Mouse (Mus musculus) left cerebral cortex, adult 11 months (tissue): ENCODE measurements at regions not wholly inside any gene's neighbourhood (a gene's known extent, or its start where the extent isn't known, plus 50 kb on each side); places are given as distances from the start of the nearest gene placed in this dataset.
"Not testable (repeated sequence)": the region's sequence is repeated elsewhere in the genome, so short reads cannot be mapped to it uniquely, and the experiment has no call there.

Source experiments
- DNase-seq: peaks from one replicate; pipeline ENCODE4 v3.0.0; 2022; ENCODE audit warnings: low spot score

- DNase-seq, result peak; percentile 6
Observed at GRCm38 (mm10) chr10:50370611-50371010, 221.9 kb upstream of the Ascc3 start.

GRCm38 (mm10) chr10:50392617-50393016 lies 199.9 kb upstream of the Ascc3 start:
- not testable (repeated sequence) for DNase-seq
